Mouse (Mus musculus) neural tube, embryonic 14.5 days (tissue): ENCODE data around the gene Agl. TPM values are rescaled to one million over a fixed set of nuclear protein-coding genes. Genes with fewer than 3 reads are reported as not detected.
A peak's percentile ranks its signal among the peaks of the same experiment; 100 is the strongest.
"Not testable (repeated sequence)": the region's sequence is repeated elsewhere in the genome, so short reads cannot be mapped to it uniquely, and the experiment has no call there.

ENCODE experiments used
- ATAC-seq: fragments of 200-750 bp; cut with Nextera tagmentation; 2 replicates; pipeline ENCODE4 v1.8.0; 2017; ENCODE audit warnings: low read depth, mild to moderate bottlenecking, moderate TSS enrichment, moderate library complexity
- H3K27ac ChIP-seq: fragments of 300-500 bp; sonication (generic); 2 replicates; pipeline ENCODE4 v1.5.1; 2014; ENCODE audit warnings: low read depth, mild to moderate bottlenecking, control low read depth, low read length, moderate library complexity, mixed read lengths
- H3K27me3 ChIP-seq: fragments of 300-500 bp; sonication (generic); 2 replicates; pipeline ENCODE4 v1.6.1; 2014; ENCODE audit warnings: low read length; ENCODE audit not compliant: control insufficient read depth, insufficient read depth
- H3K36me3 ChIP-seq: fragments of 300-500 bp; sonication (generic); 2 replicates; pipeline ENCODE4 v1.6.1; 2014; ENCODE audit warnings: low read length, mixed read lengths; ENCODE audit not compliant: control insufficient read depth, insufficient read depth
- H3K4me1 ChIP-seq: fragments of 300-500 bp; sonication (generic); 2 replicates; pipeline ENCODE4 v1.6.1; 2014; ENCODE audit warnings: low read length; ENCODE audit not compliant: control insufficient read depth, insufficient read depth
- H3K4me2 ChIP-seq: fragments of 300-500 bp; sonication (generic); 2 replicates; pipeline ENCODE4 v1.6.1; 2014; ENCODE audit warnings: mild to moderate bottlenecking, low read depth, low read length, control low read depth
- H3K4me3 ChIP-seq: fragments of 300-500 bp; sonication (generic); 2 replicates; pipeline ENCODE4 v1.5.1; 2014; ENCODE audit warnings: low read depth, low read length, control low read depth, mixed read lengths
- H3K9ac ChIP-seq: fragments of 300-500 bp; sonication (generic); replicated peaks from 2 replicates; pipeline ENCODE4 v1.6.1; 2014; ENCODE audit warnings: low read depth, mild to moderate bottlenecking, control low read depth, low read length, mixed read lengths
- H3K9me3 ChIP-seq: fragments of 300-500 bp; sonication (generic); 2 replicates; pipeline ENCODE4 v1.6.1; 2016; ENCODE audit warnings: low read length; ENCODE audit not compliant: control insufficient read depth
- WGBS: fragments of 180-500 bp; shearing (Covaris S2); extraction: QIAGEN DNeasy Blood & Tissue Kit; methylation state at CpG from one replicate; pipeline ENCODE4 v1.1.7; 2014; 5-methylcytosine and 5-hydroxymethylcytosine counted together
- polyA plus RNA-seq: library from polyadenylated mRNA; unstranded; fragments of >200 nt; fragmentation: Nextera tagmentation; extraction: Ambion mirVana; gene quantifications from 2 replicates; pipeline ENCODE4 v1.2.1, GENCODE M21; 2014

Agl gene
- polyA plus RNA-seq, 1 experiment from 2014 or later, result 22.3 TPM

GRCm38 (mm10) chr3:116776961-116777360, 31.0 kb downstream of the Agl start:
- no peak overlapping the region for H3K4me2 ChIP-seq
- no peak overlapping the region for H3K4me3 ChIP-seq
- H3K9ac ChIP-seq, result no peak overlapping the region
- H3K4me1 ChIP-seq, result no peaks in the 10 kb centered on the region
- no peaks in the 10 kb centered on the region for H3K9me3 ChIP-seq
- WGBS, result 86% methylated on average over 2 of the region's 2 CpGs
- ATAC-seq, result no peak
- no peak overlapping the region for H3K27ac ChIP-seq
- H3K36me3 ChIP-seq, result peaks cover 62% of the 10 kb centered on the region
- H3K27me3 ChIP-seq, result no peaks in the 10 kb centered on the region

DNA sequence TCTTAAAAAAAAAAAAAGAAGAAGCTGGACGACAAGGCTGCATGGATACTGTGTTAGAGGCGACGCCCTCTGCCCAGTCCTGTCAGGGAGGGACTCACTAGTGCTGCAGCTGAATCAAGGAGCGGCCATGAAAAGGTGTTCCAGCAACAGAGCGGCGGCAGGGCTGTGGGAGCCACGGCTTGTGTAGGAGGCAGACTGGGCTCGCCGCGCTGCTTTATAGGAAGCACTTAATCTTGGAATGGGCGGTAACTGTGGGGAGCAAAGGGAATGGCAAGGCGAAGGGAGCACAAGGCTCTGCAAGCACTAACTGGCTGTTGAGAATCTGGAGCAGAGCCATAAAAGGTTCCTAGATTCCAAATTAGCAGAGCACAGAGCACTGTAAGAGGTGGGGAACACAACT, 34.1 kb downstream of the Agl start:
- Histone ChIP-seq H3K4me3 (no peak overlapping the region), H3K4me2 (no peak overlapping the region), H3K9ac (no peak overlapping the region), H3K9me3 (no peaks in the 10 kb centered on the region), H3K36me3 (peaks cover 47% of the 10 kb centered on the region), H3K4me1 (no peaks in the 10 kb centered on the region), H3K27me3 (no peaks in the 10 kb centered on the region), H3K27ac (no peak overlapping the region)
- WGBS, result 87% methylated on average over 12 of the region's 12 CpGs
- ATAC-seq, result no peak

GRCm38 (mm10) chr3:116771597-116771996, 36.4 kb downstream of the Agl start:
- Histone ChIP-seq H3K27me3 (no peaks in the 10 kb centered on the region), H3K36me3 (peaks cover 30% of the 10 kb centered on the region), H3K9ac (no peak overlapping the region), H3K4me2 (no peak overlapping the region), H3K4me3 (no peak overlapping the region), H3K27ac (no peak overlapping the region), H3K9me3 (no peaks in the 10 kb centered on the region), H3K4me1 (no peaks in the 10 kb centered on the region)
- 90% methylated on average over 2 of the region's 2 CpGs for WGBS
- no peak for ATAC-seq

DNA sequence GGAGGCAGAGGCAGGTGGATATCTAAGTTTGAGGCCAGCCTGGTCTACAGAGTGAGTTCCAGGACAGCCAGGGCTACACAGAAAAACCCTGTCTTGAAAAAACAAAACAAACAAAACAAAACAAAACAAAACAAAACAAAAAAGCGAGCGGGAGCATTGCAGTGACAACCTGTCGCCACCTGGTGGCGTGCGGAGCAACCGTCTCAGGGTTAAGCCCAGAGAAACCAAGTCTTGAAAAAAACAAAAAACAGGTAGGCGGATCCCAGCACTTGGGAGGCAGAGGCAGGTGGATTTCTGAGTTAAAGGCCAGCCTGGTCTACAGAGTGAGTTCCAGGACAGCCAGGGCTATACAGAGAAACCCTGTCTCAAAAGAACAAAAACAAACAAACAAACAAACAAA, 41.0 kb downstream of the Agl start:
- H3K4me1 ChIP-seq, H3K27me3 ChIP-seq, H3K4me2 ChIP-seq, H3K9ac ChIP-seq, H3K4me3 ChIP-seq, ATAC-seq, H3K9me3 ChIP-seq, H3K27ac ChIP-seq: not testable (repeated sequence)
- WGBS, result 93% methylated on average over 7 of the region's 7 CpGs
- H3K36me3 ChIP-seq, result peaks cover 16% of the 10 kb centered on the region

- H3K9me3 ChIP-seq, result no peaks in the 10 kb centered on the region
- no peak overlapping the region for H3K27ac ChIP-seq
- H3K9ac ChIP-seq, result no peak overlapping the region
- peaks cover 21% of the 10 kb centered on the region for H3K36me3 ChIP-seq
- no peaks in the 10 kb centered on the region for H3K27me3 ChIP-seq
- ATAC-seq, result no peak
- 95% methylated on average over 8 of the region's 8 CpGs for WGBS
- H3K4me3 ChIP-seq, result no peak overlapping the region
- H3K4me2 ChIP-seq, result no peak overlapping the region
- H3K4me1 ChIP-seq, result no peaks in the 10 kb centered on the region
Measured at GRCm38 (mm10) chr3:116752818-116753217, 55.1 kb downstream of the Agl start.

DNA sequence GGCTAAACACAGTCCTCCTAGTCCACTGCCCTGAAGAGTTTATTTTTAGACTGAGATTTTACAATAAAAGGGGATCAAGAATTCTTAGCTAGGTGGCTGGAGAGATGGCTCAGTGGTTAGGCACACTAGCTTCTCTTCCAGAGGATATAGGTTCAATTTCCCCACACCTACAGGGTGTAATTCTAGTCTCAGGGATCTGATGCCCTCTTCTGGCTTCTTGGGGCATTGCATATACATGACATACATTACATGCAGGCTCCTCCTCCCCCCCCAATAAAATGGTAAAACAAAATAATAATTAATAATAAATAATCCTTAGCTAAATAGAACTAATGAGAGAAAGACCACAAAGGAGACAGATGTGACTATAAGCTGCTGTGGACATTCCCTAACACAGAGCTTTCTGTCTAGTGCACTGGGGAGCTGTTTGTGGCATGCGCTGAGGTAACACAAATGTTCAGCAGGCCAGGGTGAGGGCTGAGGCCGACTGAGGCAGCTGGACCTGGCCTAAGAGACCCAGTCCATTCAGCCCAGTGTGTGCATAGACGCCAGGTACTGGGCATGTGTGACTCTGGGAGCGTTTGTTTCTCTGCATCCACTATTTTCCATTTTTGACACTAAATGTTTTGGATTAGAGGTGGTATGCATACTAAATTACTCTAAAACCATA, 56.6 kb downstream of the Agl start:
- H3K27me3 ChIP-seq, result no peaks in the 10 kb centered on the region
- 87% methylated on average over 4 of the region's 4 CpGs for whole genome bisulfite sequencing
- H3K36me3 ChIP-seq, result peaks cover 11% of the 10 kb centered on the region
- H3K4me3 ChIP-seq, result no peak overlapping the region
- no peak overlapping the region for H3K4me2 ChIP-seq
- H3K4me1 ChIP-seq, result no peaks in the 10 kb centered on the region
- no peak overlapping the region for H3K9ac ChIP-seq
- no peak overlapping the region for H3K27ac ChIP-seq
- no peak; the same call in 1 of the 2 replicates for ATAC-seq
- H3K9me3 ChIP-seq, result no peaks in the 10 kb centered on the region

GRCm38 (mm10) chr3:116748391-116749170, 59.4 kb downstream of the Agl start:
- Histone ChIP-seq H3K4me2 (no peak overlapping the region), H3K27ac (no peak overlapping the region), H3K4me1 (no peaks in the 10 kb centered on the region), H3K27me3 (no peaks in the 10 kb centered on the region), H3K4me3 (no peak overlapping the region), H3K9ac (no peak overlapping the region), H3K36me3 (peaks cover 16% of the 10 kb centered on the region), H3K9me3 (no peaks in the 10 kb centered on the region)
- WGBS, result 55% methylated on average over 8 of the region's 8 CpGs
- peak; percentile 46; the same call in 1 of the 2 replicates for ATAC-seq

GRCm38 (mm10) chr3:116747648-116748047, 60.3 kb downstream of the Agl start:
- H3K27ac ChIP-seq, H3K9ac ChIP-seq, H3K27me3 ChIP-seq, ATAC-seq, H3K9me3 ChIP-seq, H3K4me3 ChIP-seq, H3K4me2 ChIP-seq, H3K4me1 ChIP-seq: not testable (repeated sequence)
- H3K36me3 ChIP-seq, result peaks cover 16% of the 10 kb centered on the region
- 95% methylated on average over 7 of the region's 7 CpGs for WGBS

GRCm38 (mm10) chr3:116740963-116741362, 67.0 kb downstream of the Agl start:
- H3K9me3 ChIP-seq, result no peaks in the 10 kb centered on the region
- H3K27me3 ChIP-seq, result no peaks in the 10 kb centered on the region
- H3K9ac ChIP-seq, result no peak overlapping the region
- H3K27ac ChIP-seq, result no peak overlapping the region
- no peak overlapping the region for H3K4me2 ChIP-seq
- no peak overlapping the region for H3K4me3 ChIP-seq
- no peaks in the 10 kb centered on the region for H3K4me1 ChIP-seq
- ATAC-seq, result no peak
- H3K36me3 ChIP-seq, result peaks cover 10% of the 10 kb centered on the region; the same call in 1 of the 2 replicates
- WGBS, result 88% methylated on average over 9 of the region's 9 CpGs
